Mouse (Mus musculus) retina, postnatal 7 days (tissue): ENCODE measurements around the gene Rasd1.
"Not testable (repeated sequence)": the region's sequence is repeated elsewhere in the genome, so short reads cannot be mapped to it uniquely, and the experiment has no call there.

Source experiments
- DNase-seq: peaks from one replicate; pipeline ENCODE4 v3.0.0-alpha.2; 2012; ENCODE audit warnings: low read depth, low spot score

Rasd1 gene

DNA sequence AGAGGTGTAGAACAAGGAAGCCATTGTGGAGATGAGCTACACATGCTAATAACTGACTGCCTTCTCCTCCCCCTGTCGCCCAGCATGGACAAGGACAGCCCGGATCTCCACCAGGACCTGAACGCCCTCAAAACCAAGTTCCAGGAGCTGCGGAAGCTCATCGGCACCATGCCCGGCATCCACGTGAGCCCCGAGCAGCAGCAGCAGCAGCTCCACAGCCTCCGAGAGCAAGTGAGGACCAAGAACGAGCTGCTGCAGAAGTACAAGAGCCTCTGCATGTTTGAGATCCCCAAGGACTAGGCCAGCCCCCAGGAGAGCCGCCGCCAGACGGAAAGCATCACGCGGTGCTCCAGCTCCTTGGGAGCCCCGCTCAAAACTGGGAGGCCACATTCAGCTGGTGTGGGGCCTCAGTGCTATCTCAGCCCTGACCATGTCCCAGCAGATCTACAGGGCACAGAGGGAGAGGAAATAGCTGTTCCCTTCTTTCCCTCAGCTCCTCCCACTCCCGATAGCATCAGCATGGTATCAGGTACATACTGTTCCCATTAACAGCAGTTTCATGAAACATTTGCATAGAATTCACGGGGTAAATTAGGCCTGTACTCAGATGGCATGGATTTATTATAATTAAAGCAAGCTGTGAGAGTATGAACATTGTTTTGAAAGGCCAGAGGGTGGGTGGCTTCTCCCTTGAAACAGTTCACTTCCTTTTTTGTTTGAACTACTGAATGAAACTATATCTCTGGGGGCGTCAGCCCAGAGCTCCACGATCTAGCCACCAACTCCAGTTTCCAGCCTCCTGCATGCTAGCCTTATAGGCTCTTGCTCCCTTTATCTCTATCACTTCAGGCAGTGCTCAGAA is 4.0 kb downstream of the Rasd1 start:
- no peak for DNase-seq

DNA sequence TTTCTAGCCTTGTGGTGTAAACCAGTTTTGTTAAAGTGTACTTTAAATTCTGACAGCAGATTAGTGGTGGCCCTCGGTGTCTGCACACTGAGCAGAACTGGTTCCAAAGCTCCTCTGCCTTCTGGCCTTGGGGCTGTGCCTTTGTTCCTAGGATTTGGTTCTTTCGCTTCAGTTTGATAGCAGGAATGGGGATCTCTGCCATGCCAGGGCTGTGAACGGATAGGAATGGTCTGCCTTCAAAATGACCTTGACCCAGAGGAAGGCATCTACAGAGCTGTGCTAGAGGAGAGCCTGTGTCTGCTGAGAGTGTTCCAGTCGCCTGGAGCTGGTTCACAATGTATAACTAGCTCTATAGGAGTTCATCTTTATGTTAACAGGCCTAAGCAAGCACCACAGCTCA is 5.3 kb downstream of the Rasd1 start:
- DNase-seq: no peak

DNA sequence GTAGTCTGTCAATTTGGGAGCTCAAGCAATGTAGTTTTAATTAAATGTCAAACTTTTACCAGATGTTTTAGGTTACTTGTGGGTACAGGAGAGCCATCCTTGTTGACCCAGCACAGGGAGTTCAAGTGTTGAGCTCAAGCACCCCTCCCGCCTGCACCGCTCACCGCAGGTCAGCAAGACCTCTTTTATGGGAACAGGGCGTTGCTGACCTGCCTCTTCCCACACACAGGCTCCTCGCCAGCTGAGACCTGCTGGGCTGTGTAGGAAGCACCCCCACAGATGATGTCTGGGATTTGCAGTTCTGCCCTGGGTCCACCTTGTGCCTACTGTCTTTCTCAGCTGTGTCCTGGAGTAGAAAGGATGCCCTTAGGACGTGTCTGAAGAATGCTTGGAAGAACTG is 8.0 kb downstream of the Rasd1 start:
- DNase-seq: no peak

DNA sequence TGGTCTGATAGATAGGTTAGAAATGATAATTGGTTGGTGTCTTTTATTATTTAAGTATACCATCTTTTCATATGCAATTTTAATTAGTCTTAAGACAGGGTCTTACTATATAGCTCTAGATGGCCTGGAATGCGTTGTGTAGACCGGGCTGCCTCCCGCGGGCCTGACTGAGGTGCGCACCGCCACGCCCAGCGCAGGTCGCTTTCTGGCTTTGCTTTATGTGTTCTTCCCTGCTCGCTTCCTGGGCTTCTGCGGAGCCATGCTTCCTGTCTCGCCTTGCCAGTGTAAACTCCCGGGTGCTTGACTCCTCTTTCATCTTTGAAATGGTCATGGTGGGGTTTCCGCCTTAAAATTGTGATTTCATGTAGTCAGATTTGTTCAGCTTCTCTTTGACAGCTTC is 11.9 kb downstream of the Rasd1 start:
- no peak for DNase-seq

DNA sequence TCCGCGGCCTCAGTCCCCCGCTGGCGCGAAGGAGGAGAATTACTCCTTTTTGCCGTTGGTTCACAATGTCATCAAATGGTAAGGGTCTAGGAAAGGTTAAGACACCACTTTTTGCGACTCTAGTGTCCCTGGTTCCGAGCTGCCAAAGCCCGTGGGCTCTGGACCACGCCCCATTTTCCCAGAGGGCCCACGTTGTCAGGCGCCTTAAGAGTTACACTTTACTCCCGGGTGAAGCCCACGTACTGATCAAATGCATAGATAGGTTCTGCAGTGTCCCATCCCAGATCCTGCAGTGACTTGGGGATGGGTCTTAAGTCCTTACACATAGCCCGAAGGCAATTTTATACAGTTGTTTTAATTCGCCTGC is 16.4 kb downstream of the Rasd1 start:
- no peak for DNase-seq

DNA sequence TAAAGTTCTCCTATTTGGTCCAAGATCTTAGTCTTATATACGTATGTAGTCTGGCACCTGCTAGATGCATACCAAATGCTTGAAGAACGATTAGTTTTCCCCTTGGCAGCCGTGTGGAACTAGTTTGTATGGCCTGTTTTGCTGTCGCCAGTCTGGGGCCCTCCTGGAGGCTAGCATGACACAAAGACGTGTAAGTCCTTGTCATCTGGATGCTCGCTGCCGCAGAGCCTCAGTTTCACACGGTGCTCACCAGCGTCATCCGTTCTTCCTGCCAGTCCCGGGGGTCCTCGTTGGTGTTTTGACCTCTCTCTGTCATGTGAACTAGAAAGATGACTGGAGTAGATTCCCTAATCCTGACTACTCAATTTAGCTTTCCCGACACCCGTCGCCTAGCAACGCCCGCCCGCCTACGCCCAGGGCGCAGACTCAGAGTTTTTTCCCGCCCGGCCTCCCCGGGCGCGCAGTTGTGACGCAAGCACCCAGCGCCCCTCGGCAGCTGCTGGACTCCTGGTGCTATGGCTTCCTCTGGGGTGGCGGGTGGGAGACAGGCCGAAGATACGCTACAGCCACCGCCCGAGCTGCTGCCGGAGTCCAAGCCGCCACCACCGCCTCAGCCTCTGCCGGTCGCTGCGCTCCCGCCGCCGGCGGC is 16.9 kb downstream of the Rasd1 start, which contains the start of gene Med9:
TSS of gene Med9 (plus strand) at position 455 of the 649 bp plus-strand sequence.
- DNase-seq: peak; percentile 92

DNA sequence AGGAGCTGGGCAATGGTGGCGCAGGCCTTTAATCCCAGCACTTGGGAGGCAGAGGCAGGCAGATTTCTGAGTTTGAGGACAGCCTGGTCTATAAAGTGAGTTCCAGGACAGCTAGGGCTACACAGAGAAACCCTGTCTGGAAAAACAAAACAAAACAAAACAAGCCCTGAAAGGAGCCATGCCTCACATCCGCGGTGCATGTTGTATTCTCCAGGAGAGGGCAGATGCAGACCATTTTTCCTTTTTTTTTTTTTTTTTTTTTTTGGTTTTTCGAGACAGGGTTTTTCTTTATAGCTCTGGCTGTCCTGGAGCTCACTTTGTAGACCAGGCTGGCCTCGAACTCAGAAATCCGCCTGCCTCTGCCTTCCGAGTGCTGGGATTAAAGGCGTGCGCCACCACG is 19.9 kb downstream of the Rasd1 start:
- not testable (repeated sequence) for DNase-seq

DNA sequence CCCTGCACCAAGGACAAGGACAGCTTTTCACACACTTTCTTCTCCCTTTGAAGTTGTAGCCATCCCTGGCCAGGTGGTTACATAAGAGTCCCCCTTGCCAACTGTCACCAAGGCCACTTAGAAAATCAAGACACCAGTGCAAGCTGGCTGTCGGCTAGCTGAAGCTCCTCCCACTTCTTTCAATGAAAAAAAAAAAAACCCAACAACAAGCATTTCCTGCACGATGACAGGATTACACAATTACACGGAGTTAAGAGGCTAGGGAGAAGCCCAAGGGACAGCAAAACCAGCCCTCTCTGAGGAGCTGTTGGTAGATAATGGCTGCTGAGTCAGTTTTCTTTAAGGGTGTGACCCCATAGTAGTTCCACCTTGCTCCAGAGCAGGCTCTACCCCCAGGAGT is 23.4 kb downstream of the Rasd1 start:
- DNase-seq: no peak

DNA sequence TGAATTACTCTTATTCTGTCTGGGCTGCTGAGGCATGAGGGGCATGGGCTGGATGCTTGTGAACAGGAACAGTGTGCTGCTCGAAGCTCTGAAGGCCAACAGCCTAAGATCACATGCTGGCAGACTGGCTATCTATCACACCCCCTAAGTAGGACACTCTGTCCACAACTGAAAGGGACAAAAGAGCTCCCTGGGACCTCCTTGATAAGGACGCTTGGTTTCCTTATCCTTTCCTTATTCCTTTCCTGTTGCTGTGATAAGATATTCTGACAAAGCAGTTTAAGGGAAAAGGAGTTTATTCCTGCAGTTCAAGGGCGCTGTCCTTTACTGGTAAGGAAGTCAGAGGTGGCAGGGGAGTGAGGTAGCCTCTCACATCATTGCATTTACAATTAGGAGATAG is 24.1 kb downstream of the Rasd1 start:
- DNase-seq: no peak

DNA sequence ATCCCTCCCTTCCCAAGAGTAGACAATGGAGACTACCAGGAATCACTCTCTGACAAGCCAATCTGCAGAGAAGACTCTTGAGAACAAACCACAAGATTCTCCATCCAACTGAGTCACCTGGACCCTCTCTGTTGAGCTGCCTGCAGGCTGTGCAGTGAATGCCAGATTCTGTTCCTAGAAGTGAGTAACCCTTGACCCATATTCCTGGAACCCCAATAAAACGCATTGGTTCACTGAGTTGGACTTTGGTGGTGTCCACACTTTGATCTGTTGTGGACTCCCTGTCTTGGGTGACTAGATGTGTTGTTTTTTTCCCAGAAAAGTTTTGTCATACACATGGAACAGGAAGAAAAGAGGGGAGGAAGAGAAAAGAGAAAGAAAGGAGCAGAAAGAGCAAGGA is 24.9 kb downstream of the Rasd1 start:
- no peak for DNase-seq

DNA sequence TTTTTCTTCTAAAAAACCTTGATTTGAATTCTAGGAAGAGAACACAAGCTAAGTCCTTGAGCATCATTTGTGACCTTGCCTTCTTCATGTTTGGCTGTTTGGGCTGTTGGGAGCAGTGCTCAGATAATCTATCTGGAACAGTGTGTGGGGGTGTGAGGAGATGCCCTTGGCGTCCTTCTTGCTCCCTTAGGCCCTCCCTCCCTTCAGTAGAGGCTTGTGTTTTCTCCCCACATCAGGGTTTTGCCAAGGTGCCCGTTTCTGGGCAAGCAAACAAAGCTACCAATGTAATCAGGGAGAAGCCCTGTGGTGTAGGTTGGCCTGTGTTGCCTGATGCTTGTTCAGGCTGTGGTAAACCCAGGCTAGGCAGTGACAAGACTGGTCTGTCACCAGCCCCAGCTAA is 27.1 kb downstream of the Rasd1 start:
- DNase-seq: no peak

DNA sequence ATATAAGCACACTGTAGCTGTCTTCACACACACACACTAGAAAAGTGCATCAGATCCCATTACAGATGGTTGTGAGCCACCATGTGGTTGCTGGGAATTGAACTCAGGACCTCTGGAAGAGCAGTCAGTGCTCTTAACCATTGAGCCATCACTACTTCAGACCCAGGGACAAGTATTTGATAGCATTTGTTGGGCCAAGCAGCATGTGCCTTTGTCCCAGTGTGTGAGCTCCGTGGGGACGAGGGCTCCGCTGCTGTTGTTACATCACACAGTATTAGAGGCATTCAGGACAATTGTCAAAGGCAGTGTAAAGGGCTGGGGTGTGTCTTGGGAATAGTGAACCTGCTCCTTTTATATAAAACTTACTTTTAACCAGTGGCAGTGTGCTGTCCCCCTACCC is 27.7 kb downstream of the Rasd1 start:
- no peak for DNase-seq

DNA sequence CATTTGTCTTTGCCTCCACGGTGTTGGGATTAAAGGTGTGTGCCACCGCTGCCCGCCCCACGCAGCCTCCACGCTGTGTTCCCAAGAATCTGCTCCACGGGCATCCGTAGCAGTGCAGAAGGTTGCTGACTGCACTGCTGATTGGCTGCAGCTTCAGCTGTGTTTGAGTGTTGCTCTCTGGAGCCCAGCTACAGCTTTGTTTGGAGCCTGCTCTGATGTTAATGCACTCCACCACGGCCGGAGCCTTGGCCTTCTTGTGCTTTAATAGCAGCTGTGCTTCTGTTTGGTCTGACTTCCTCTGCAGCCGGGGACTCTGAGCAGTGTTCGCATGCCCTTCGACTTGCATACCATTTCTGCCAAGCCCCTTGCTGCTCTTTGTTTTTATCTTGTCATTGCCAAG is 30.8 kb downstream of the Rasd1 start:
- DNase-seq: no peak

DNA sequence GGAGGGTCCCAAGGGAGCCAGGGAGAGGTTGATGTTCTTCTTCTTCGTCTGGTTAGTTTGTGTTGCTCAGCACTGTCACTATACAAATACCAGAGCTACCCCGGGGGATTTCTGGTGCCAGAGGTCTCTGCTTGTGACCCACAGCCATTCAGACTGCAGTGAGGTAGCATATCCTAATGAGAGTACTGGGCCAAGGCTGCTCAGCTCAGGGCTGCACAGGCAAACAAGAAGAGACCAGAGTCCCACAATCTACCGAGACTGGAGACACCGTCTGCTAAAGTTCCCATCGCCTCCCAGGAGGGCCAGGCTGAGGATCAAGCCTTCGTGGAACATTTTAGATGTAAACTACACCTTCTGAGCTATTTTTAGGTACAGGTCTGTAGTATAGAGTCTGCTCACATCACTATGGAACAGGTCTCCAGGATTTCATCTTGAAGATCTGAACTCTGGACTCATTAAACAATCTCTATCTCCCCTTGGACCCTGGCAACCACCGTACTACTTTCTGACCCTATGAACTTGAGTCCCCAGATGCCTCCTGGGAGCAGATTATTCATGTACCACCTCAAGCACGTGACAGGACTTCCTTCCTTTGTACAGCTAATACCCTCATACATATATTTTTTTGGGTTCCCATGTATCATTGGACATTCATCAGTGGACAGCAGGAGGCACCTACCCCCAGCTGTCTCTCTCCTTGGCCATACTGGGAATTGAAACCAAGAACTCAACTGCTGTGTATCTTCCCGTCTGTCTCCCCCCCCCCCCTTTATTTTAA is 32.0 kb downstream of the Rasd1 start:
- DNase-seq: no peak

DNA sequence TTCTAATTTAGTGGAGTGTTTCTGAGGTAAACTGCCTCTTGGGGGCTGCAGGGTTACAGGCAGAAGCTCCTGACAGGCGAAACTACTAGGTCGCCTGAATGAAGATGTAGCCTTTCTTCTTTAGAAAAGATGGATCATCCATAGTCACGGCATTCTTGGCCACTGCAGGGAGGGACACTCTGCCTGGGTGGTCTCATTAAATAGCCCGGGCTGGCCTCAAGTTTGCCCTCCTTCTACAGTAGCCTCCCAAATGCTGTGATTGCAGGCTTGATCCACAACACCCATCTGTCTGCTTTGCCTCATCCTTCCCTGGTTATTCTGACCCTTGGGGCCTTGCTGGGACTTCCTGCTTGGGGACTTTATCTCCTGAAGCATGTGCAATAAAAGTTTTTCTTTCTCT is 34.7 kb downstream of the Rasd1 start:
- DNase-seq: no peak

DNA sequence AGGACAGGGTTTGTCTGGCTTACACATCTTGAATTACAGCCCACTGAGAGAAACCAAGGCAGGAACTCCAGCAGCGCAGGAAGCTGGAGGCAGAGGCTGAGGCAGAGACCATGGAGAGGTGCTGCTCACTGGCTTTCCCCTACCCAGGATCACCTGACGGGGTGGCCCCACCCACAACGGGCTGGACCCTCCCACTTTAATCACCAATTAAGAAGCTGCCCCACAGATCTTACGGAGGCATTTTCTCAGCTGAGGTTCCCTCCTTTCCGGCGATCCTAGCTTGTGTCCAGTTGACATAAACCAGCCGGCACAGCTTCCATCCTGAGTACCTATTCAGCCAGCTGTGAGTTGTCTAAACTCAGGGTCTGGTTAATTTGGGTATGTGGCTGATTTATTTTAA is 43.5 kb downstream of the Rasd1 start:
- no peak for DNase-seq

DNA sequence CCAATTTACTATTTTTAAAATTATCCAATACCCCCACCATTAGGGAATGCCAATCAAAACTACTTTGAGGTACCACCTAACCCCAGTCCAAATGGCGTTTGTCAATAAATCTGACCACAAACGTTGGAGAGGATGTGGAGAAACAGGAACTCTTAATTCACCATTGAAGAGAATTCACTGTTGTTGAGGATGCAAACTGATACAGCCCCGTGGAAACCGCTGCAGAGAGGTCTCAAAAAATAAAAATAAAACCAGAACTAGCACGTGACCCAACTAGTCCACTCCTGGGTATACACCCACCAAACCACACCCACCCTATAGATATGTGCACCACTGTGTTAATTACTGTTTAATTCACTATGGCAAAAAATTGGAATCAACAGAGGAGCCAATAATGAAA is 44.4 kb downstream of the Rasd1 start:
- DNase-seq: no peak

DNA sequence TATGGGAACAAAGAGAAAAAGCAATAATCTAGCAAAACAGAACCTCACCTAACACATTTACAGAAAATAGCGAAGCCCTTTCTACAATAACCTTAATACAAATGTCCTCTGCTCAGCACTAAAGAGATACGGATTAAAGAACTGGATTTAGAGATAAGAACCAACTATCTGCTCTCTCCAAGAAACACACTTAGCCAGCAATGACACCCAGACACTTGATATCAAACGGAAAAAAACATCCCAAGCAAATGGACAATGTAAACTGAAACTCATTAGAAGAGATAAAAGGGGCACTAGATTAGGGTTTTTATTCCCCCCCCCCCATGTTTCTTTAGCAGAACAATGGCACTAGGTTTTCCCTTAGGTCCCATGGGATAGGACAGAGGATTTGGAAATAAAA is 45.3 kb downstream of the Rasd1 start:
- no peak for DNase-seq

DNA sequence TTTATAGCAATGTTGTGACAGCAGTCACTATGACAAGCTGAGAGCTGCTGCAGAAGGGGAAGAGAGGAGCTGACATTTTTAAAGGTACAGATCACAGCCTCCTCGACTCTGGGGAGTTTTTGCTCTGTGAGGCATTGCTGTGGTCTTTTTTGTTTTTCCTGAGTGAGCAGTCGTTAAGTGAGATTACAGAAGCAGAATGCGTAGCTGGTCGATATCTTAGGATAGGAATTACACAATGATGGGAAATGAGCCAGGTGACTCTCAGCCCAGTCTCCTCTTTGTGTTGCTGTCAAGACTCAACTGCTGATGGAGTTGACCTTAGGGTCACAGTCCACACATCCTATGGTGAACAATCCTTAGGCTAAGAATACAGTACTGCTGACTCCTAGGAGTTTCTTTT is 46.7 kb downstream of the Rasd1 start:
- DNase-seq: no peak

DNA sequence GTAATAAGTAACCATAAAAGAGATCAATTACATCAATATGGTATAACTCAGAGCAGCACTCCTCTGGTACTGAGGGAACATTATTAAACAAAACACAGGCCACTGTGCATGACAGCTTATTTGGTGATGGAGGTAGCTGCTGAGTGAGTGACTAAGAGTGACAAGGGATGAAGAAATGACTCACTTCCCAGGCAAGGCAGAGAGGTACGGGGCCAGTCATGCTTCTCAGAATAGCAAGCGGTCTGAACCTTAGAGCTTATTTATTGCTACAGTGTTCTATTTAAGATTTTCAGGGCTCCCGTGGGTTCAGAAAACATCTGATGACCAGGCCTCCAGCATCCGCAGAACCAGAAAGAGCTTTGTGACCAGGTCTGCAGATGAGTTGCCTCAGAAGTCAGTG is 51.0 kb downstream of the Rasd1 start:
- DNase-seq: no peak
